Mouse (Mus musculus) brain, embryonic 14.5 days (tissue): ENCODE measurements around the gene Atg10. TPM values are rescaled to one million over a fixed set of nuclear protein-coding genes. Genes with fewer than 3 reads are reported as not detected.

Source experiments
- DNase-seq: peaks from one replicate; pipeline ENCODE4 v3.0.0-alpha.2; 2011; ENCODE audit warnings: low read depth
- CTCF ChIP-seq: fragments of 200-500 bp; IDR thresholded peaks from 2 replicates; pipeline ENCODE4 v1.5.1; 2012; ENCODE audit warnings: inconsistent platforms, mild to moderate bottlenecking, moderate library complexity, borderline replicate concordance; ENCODE audit not compliant: insufficient read depth, insufficient read length; ENCODE audit errors: extremely low read depth
- POLR2A ChIP-seq: fragments of 200-500 bp; IDR thresholded peaks from 2 replicates; pipeline ENCODE4 v1.6.1; 2012; ENCODE audit warnings: mild to moderate bottlenecking, inconsistent platforms, borderline replicate concordance; ENCODE audit not compliant: poor library complexity, insufficient read depth, insufficient read length, severe bottlenecking; ENCODE audit errors: extremely low read depth
- polyA plus RNA-seq: library from polyadenylated mRNA; depleted of rRNA; stranded (reverse); fragments of >200 nt; gene quantifications from 2 replicates; pipeline ENCODE4 v1.2.3, GENCODE M21; 2012

Atg10 gene
- polyA plus RNA-seq, 1 experiment = 4.9 TPM

DNA sequence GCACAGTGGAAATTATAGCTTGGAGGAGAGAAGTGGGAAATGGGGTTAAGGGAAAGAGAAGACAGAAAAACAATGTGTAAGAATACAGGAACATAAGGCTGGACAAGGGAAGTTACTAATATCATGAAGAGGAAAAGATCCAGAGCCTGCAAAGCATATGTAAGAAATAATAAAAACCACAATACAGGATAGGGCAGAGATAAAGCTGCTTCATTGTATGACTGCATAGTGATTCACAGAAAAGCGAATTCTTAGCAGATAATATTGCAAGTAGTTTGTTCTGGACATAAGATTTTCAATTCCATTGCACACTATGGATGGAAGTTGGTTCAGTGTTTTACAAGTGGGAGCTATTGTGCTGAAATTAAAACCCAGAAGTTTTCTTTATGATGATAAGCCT, 242.0 kb downstream of the Atg10 start:
- TF ChIP-seq POLR2A (no peak), CTCF (no peak)
- DNase-seq = no peak

DNA sequence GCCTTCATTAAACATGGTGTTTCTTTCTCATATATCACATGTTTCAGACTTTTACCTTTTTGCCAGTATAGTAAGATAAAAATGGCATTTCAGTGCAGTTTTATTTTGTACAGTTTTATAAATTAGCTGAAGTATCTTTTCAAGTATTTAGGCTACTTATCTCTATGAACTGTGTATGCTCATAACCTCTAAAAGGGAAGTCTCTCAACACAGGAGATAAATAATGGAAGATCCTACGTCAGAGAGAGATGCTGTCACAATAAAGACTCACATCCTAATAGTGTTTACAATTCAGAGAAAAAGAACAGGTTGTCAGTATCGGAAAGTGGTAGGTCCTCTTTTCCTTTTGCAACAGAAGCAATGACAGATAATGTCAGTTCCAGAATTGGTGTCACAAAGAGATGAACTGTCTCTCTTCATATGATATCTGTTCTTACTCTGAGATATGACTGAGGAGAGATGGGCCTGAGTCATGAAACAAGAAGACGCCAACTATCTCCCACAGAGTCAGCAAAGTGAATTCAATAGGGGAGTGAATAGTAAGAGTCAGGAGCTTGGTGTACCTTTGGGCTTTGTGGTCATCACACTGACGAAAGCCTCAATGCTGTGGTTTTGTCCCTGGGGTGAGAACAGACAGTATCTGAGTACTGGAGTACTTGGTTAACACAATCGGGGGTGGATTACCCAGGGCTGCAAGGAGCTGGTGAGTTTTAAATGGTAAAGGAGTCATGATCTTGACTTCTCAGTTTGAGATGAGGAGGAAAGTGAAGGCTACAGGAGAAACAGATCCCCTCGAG, 242.7 kb downstream of the Atg10 start:
- TF ChIP-seq POLR2A (no peak), CTCF (no peak)
- DNase-seq = no peak

DNA sequence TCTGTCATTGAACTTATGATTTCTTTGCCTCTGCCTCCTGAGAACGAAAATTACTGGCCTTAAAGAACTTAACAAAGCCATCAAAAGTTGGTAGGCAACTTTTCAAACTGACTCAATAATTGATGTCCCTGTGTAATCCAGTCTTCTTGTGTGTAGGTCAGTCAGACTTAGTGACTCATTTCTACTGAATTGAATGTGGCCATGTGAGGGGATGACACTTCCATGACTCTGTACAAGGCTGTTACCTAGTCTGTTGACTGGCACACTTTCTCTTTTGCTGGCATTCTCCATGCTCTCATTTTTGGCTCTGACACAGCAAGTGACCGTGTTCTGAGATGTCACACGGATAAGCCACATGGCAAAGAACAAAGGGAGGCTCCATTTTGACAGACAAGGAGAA, 246.7 kb downstream of the Atg10 start:
- no peak for TF ChIP-seq POLR2A
- TF ChIP-seq CTCF = no peak

DNA sequence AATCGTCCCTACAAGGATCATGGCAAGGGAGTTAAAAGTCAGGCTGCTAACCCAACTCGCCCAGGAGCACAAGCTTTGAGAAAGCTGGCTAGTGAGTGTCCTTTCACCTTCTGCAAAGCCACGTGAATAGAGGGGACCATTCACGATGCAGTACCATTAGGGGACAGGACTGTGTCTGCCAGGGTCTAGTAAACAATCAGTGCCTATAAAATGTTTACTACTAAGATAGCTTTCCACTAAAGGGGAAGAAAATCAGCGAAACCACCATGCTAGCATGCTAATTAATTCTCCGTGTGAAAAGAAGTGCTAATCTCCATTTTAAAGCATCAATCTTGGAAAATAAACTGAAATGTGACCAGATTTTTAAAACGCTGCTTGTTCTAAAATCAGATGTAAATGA, 250.4 kb downstream of the Atg10 start:
- DNase-seq = peak; percentile 77
- TF ChIP-seq CTCF (no peak), POLR2A (no peak)

More for the DNA sequence above, 246.7 kb downstream of the Atg10 start:
- no peak for DNase-seq

DNA sequence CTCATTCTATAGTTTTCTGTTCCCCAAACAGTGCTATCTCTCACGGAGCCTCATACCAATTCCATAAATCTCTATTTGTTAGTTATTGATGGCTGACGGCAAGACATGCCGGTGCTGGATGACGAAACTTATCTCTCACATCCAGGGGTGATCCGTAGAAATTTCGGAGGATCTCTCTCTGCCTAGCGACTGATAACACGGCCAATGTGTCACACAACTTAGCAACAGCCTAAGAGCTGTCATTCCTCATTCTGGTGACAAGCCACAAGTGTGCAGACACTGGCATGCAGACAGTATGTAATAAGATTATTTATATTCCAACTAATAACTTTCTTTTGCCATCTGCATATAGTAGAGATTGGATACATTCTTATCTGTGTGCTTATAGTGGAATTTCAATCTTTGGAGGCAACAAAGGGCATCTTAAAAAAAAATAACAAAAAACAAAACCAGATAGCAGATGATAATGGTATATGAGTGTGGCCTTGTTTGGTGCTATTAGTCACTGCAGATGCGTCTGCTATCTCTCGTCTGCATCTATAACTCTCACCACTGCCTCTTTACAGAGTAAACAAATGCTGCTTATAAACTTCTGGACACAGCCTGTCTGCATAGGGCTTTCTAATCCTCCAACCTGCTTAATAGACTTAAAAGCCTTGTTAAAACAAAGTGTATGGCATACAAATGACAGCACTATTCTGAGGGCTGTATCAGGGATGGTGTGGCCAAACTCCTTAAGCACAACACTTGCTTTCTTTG, 253.3 kb downstream of the Atg10 start:
- DNase-seq = no peak
- no peak for TF ChIP-seq CTCF
- no peak for TF ChIP-seq POLR2A

DNA sequence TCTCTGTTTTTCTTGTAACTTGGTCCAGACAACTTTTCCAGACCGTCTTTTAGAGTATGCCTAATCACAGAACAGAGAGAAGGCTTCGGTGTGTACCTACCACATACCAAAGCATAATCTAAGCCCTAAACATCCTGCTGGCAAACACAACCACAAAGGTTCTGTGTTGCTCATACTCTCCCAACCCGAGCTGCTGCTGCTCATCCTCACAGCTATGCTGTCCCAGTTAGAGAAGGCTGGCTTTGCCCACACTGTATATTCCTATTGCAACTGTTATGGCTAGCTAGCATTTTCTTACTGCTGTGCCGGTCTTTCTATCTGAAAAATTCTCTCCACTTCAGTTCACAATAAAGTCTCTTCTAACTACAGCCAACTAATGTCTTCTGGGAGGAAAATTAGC, 254.8 kb downstream of the Atg10 start:
- DNase-seq = no peak
- no peak for TF ChIP-seq CTCF
- TF ChIP-seq POLR2A = no peak

DNA sequence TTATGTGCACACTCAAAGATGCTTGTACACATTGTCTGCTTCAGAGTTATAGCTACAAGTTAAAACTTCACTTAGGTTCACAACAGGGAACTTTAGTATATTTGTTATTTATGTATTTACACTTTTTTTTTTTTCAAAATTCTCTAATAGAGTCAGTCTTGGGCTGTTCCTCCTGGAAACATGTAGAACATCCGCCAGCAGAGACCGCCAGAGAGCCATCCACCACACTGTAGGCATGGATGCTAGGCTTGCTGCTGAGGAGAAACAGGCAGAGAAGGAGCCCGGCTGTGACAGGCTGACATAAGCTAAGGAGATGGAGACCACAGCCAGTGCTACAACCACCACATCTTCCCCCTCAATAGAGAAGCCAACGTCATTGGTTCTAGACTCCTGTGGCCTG, 256.3 kb downstream of the Atg10 start:
- peak; percentile 93 for DNase-seq
- TF ChIP-seq CTCF = peak; percentile 88
- no peak for TF ChIP-seq POLR2A

DNA sequence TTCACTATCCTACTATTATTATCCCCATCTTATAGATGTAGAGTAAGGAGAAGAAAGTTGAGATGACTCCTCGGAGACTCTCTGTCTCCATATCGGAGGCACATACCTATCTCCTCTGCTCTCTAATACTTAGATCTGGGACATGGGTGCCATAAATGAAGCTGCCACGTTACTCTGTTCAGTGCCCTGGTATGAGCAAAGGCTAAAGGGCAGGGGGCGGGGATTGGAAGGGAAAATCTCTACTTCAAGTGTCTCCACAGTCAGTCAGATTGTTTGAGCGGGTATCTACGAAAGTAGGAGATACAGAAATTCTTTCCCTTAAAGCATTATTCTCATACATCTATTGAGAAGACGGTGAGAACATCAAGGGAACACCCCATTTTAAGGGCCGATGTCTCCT, 257.8 kb downstream of the Atg10 start:
- TF ChIP-seq CTCF (no peak), POLR2A (no peak)

DNA sequence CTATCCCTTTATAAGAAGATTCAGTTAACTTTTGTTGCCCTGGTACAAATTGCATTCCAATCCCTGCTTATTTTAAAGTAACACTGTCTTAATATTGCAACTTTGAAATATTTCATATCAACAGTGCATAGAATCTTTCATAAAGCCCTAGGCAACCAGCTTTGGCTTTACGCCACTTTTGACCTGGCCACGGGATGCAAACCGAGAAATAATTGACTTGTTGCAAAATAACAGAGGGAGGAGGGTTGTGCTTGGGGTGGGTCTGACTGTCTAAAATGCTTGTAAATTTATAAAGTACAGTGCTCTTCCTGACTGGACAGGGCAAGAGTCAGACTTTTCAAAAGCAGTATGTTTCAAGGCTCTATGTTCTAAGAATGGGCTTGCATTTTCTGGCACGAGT, 259.3 kb downstream of the Atg10 start:
- DNase-seq = no peak
- TF ChIP-seq POLR2A = no peak
- no peak for TF ChIP-seq CTCF

More for the DNA sequence above, 257.8 kb downstream of the Atg10 start:
- DNase-seq = no peak

DNA sequence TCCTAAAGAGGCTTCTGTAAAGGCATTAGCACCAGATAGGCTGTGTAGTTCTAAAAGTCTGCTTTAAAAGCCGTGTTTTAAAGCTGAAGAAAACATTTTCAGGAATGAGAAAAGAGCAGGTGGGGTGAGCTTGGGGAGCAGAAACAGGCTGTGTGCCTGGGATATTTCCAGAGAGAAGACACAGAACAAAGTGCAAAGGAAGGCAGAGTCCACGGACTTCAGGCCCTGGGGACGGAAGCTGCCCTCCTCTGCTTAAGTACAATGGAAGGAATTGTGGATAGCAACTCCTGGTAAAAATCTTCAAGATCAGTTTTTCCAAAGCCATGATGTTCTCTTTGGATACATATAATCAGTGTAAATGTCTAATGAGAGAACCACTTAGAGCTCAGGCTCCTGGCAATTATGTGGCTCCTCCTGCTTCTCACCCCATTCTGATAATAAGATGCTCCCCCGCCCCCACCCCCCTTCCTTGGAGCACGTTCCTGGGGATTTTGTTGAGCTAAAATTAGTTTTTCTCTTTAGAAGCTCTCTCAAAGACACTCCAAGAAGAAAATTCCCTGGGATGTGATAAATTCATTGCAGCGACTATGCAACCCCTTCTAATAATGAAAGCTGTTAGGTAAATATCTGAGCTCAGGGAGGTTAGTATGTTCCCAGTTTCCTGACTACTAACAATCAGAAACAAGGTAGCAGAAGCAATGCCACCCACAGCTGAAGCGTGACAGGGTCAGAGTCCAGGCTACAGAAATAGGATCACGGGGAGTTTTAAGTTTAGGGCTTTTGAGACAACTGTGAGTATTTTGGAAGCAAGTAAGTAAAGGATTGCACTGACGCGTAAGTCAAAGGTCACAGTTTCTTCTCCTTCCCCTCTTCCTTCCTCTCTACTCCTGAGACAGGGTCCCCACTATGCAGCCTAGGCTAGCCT, 260.7 kb downstream of the Atg10 start:
- DNase-seq = peak; percentile 47
- no peak for TF ChIP-seq POLR2A
- no peak for TF ChIP-seq CTCF

DNA sequence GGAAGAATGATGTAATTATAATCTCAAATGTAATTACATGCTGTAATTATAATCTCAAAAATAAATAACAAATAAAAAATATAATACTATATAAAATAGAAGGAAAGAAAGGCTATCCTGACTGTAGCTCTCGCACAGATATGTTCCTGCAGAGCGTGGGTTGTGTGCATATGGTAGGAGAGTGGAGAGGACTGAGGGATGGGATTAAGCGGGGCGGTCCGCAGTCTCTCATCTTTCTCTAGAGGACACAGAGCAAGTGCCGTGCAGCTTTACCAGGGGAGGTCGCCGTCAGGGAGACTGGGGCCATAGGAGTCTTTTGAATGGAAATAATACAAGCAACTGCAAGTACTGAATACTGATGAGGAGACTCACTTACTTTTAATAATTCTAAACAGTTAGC, 263.2 kb downstream of the Atg10 start:
- TF ChIP-seq CTCF = no peak
- no peak for TF ChIP-seq POLR2A
- no peak for DNase-seq
